In the genomic region with DNA sequence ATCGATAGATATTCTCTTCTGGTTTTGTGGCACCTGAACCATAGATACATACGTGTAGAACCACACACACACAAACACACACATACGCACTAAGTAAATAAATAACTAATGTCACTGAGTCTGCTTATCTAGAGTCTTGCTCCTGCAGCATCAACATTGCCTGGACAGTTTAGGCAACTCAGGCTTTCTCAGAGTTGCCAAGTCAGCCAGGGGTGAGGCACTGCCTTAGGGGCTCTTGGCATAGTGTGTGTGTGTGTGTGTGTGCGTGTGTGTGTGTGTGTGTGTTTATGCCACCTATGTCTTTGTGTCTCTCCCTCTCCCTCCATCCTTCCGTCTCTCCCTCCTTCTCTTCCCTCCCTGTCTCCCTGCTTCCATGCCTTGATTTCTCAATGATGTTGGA, we compare ENCODE assay signal across 24 mouse cellular contexts.
"Had no signal": no experiment of that assay in that cellular context is flagged by ENCODE, and none has a peak within 500 bp of the region (broad histone marks: within the 10 kb centered on the region; RNA-seq: fewer than 3 reads in every experiment).

No protein-coding gene starts in this region.

- DNase-seq: gastrocnemius, adult 2 months; gastrocnemius, postnatal 10 days; gastrocnemius, postnatal 25 days; heart, postnatal 10 days; heart, postnatal 4 days; kidney, adult 11 months; kidney, adult 2 months; kidney, adult 9 months; kidney, postnatal 14 days; kidney, postnatal 36 days; layer of hippocampus, adult 9-11 months; layer of hippocampus, postnatal 36 days; left cerebral cortex, postnatal 4 days had no signal

- H3K27me3 ChIP-seq: heart, embryonic 12.5 days; hindbrain, embryonic 12.5 days; kidney, embryonic 15.5 days; limb, embryonic 13.5 days; limb, embryonic 15.5 days had no signal

- ATAC-seq: hindbrain, embryonic 16.5 days; intestine, embryonic 16.5 days had no signal

- H3K4me1 ChIP-seq: hindbrain, embryonic 10.5 days; kidney, embryonic 15.5 days; limb, embryonic 15.5 days had no signal

- H3K4me2 ChIP-seq: heart, embryonic 12.5 days; hindbrain, embryonic 12.5 days; hindbrain, embryonic 14.5 days; kidney, embryonic 15.5 days; limb, embryonic 13.5 days; limb, embryonic 15.5 days had no signal

- H3K9me3 ChIP-seq: heart, embryonic 10.5 days; heart, embryonic 12.5 days; hindbrain, embryonic 10.5 days; hindbrain, embryonic 12.5 days; kidney, embryonic 15.5 days; limb, embryonic 13.5 days; limb, embryonic 15.5 days had no signal

- H3K4me3 ChIP-seq: gastrocnemius, adult 2 months; heart, embryonic 10.5 days; heart, embryonic 12.5 days; hindbrain, embryonic 10.5 days; hindbrain, embryonic 12.5 days; kidney, embryonic 15.5 days; limb, embryonic 13.5 days; limb, embryonic 15.5 days had no signal

- H3K9ac ChIP-seq: heart, embryonic 12.5 days; hindbrain, embryonic 12.5 days; hindbrain, embryonic 14.5 days; kidney, embryonic 15.5 days; limb, embryonic 13.5 days; limb, embryonic 15.5 days had no signal

- H3K27ac ChIP-seq: gastrocnemius, adult 2 months; heart, embryonic 10.5 days; hindbrain, embryonic 10.5 days; hindbrain, embryonic 12.5 days; hindbrain, embryonic 14.5 days; kidney, embryonic 15.5 days; kidney, postnatal 0 days; limb, embryonic 13.5 days; limb, embryonic 15.5 days had no signal
